Mouse (Mus musculus): ENCODE measurements around the gene Rspo1.

- TF ChIP-seq POLR2A (IDR thresholded peaks at IDR 0.05; ENCODE audit: borderline replicate concordance, low read depth, low read length): no peak
- no peak for TF ChIP-seq CTCF (IDR thresholded peaks at IDR 0.05; ENCODE audit: low read depth, low read length)
These were observed 12.9 kb upstream of the Rspo1 start for GRCm38 (mm10) chr4:124973296-124973695.

All from bone marrow macrophage, adult 2 months (primary cell).